Comparison of ENCODE assay signal across 8 mouse cellular contexts in genomic region chr7:15921796-15922195, GRCm38 (mm10). TPM values are rescaled to one million over a fixed set of nuclear protein-coding genes. Genes with fewer than 3 reads are reported as not detected.
DNase-seq lines count a peak whose midpoint lies in the region; ATAC-seq and TF ChIP-seq lines count a peak whose summit lies in the region.

No protein-coding gene starts in this region.

- TF ChIP-seq POLR2A in bone marrow, adult 2 months (IDR thresholded peaks at IDR 0.05; ENCODE audit: borderline replicate concordance, control insufficient read depth, low read depth, low read length), result no peak

- no peaks in the 10 kb centered on the region for H3K27me3 ChIP-seq in heart, embryonic 11.5 days (ENCODE audit: control insufficient read depth, insufficient read depth, low read length)
- no peaks in the 10 kb centered on the region for H3K27me3 ChIP-seq in forebrain, embryonic 13.5 days
- no peaks in the 10 kb centered on the region for H3K27me3 ChIP-seq in intestine, embryonic 14.5 days (replicated peaks; ENCODE audit: control insufficient read depth, insufficient read depth, low read length)
- H3K27me3 ChIP-seq in lung, postnatal 0 days (replicated peaks; ENCODE audit: insufficient read depth, low read length), result no peaks in the 10 kb centered on the region

- peak overlapping the region; percentile 87 for H3K4me2 ChIP-seq in heart, embryonic 11.5 days
- H3K4me2 ChIP-seq in forebrain, embryonic 13.5 days, result peak overlapping the region; percentile 84
- H3K4me2 ChIP-seq in intestine, embryonic 14.5 days (ENCODE audit: low read length), result peak overlapping the region; percentile 81
- H3K4me2 ChIP-seq in lung, postnatal 0 days (replicated peaks; ENCODE audit: low read depth, low read length), result peak overlapping the region; percentile 75

- H3K9me3 ChIP-seq in heart, embryonic 11.5 days (replicated peaks; ENCODE audit: control insufficient read depth, low read length), result no peaks in the 10 kb centered on the region
- H3K9me3 ChIP-seq in forebrain, embryonic 13.5 days (replicated peaks), result no peaks in the 10 kb centered on the region
- no peaks in the 10 kb centered on the region for H3K9me3 ChIP-seq in intestine, embryonic 14.5 days (ENCODE audit: control insufficient read depth, low read length)
- H3K9me3 ChIP-seq in lung, postnatal 0 days (ENCODE audit: low read length), result no peaks in the 10 kb centered on the region

- H3K9ac ChIP-seq in heart, embryonic 11.5 days (ENCODE audit: low read depth, low read length), result peak overlapping the region; percentile 89
- peak overlapping the region; percentile 84 for H3K9ac ChIP-seq in forebrain, embryonic 13.5 days
- H3K9ac ChIP-seq in intestine, embryonic 14.5 days (ENCODE audit: low read length), result peak overlapping the region; percentile 85
- peak overlapping the region; percentile 84 for H3K9ac ChIP-seq in lung, postnatal 0 days (replicated peaks; ENCODE audit: low read depth)

- H3K4me3 ChIP-seq in heart, embryonic 11.5 days (ENCODE audit: low read depth, low read length), result peak overlapping the region; percentile 81
- peak overlapping the region; percentile 76 for H3K4me3 ChIP-seq in bone marrow, adult 2 months (replicated peaks; ENCODE audit: control insufficient read depth, low read depth, low read length)
- peak overlapping the region; percentile 79 for H3K4me3 ChIP-seq in forebrain, embryonic 13.5 days
- peak overlapping the region; percentile 74 for H3K4me3 ChIP-seq in intestine, embryonic 14.5 days (ENCODE audit: low read depth, low read length)
- peak overlapping the region; percentile 72 for H3K4me3 ChIP-seq in lung, postnatal 0 days (ENCODE audit: low read depth, low read length)

- TF ChIP-seq EP300 in lung, postnatal 0 days (IDR thresholded peaks at IDR 0.05), result peak; percentile 13; the same call in 1 of the 2 replicates

- peaks cover 14% of the 10 kb centered on the region for H3K4me1 ChIP-seq in heart, embryonic 11.5 days (ENCODE audit: control insufficient read depth, insufficient read depth, low read length)
- peaks cover 3% of the 10 kb centered on the region; the same call in 1 of the 2 replicates for H3K4me1 ChIP-seq in bone marrow, adult 2 months (ENCODE audit: control insufficient read depth, insufficient read depth, low read length)
- peaks cover 23% of the 10 kb centered on the region for H3K4me1 ChIP-seq in forebrain, embryonic 13.5 days
- peaks cover 16% of the 10 kb centered on the region for H3K4me1 ChIP-seq in intestine, embryonic 14.5 days (replicated peaks; ENCODE audit: control insufficient read depth, insufficient read depth, low read length)
- H3K4me1 ChIP-seq in lung, postnatal 0 days (ENCODE audit: insufficient read depth, low read depth, low read length), result peaks cover 17% of the 10 kb centered on the region

- 2% methylated on average over 10 of the region's 10 CpGs for WGBS in heart, embryonic 11.5 days (ENCODE audit: insufficient replicate concordance)
- WGBS in bone marrow, adult 2 months, result under 1% methylated on average over 10 of the region's 10 CpGs
- 0% methylated on average over 10 of the region's 10 CpGs for WGBS in forebrain, embryonic 13.5 days
- WGBS in intestine, embryonic 14.5 days, result 0% methylated on average over 10 of the region's 10 CpGs
- 0% methylated on average over 10 of the region's 10 CpGs for WGBS in lung, postnatal 0 days

- ATAC-seq in heart, embryonic 11.5 days (replicated peaks; ENCODE audit: insufficient number of reproducible peaks, low FRiP score, low TSS enrichment), result peak; percentile 62
- peak; percentile 60 for ATAC-seq in forebrain, embryonic 13.5 days
- ATAC-seq in intestine, embryonic 14.5 days (replicated peaks; ENCODE audit: low FRiP score, low TSS enrichment, low read depth), result peak; percentile 60
- ATAC-seq in lung, postnatal 0 days, result peak; percentile 62

- peaks cover 23% of the 10 kb centered on the region for H3K36me3 ChIP-seq in heart, embryonic 11.5 days (ENCODE audit: control insufficient read depth, insufficient read depth, low read length)
- peaks cover 35% of the 10 kb centered on the region for H3K36me3 ChIP-seq in forebrain, embryonic 13.5 days (ENCODE audit: poor library complexity, severe bottlenecking)
- peaks cover 33% of the 10 kb centered on the region for H3K36me3 ChIP-seq in intestine, embryonic 14.5 days (ENCODE audit: control insufficient read depth, insufficient read depth, low read length)
- peaks cover 10% of the 10 kb centered on the region; the same call in 1 of the 2 replicates for H3K36me3 ChIP-seq in lung, postnatal 0 days (ENCODE audit: insufficient read depth, low read length)

- H3K27ac ChIP-seq in heart, embryonic 11.5 days (ENCODE audit: low read depth, low read length), result peak overlapping the region; percentile 81
- peak overlapping the region; percentile 70; the same call in 1 of the 2 replicates for H3K27ac ChIP-seq in bone marrow, adult 2 months (ENCODE audit: control insufficient read depth, insufficient read depth, low read depth, low read length, poor library complexity)
- H3K27ac ChIP-seq in forebrain, embryonic 13.5 days, result peak overlapping the region; percentile 82
- H3K27ac ChIP-seq in intestine, embryonic 14.5 days (ENCODE audit: low read depth), result peak overlapping the region; percentile 76
- H3K27ac ChIP-seq in lung, postnatal 0 days (ENCODE audit: low read length), result peak overlapping the region; percentile 88

- TF ChIP-seq CTCF in bone marrow, adult 2 months (IDR thresholded peaks at IDR 0.05; ENCODE audit: control insufficient read depth, insufficient read depth, low read length), result no peak
- no peak for TF ChIP-seq CTCF in lung, postnatal 0 days (IDR thresholded peaks at IDR 0.05)

- DNase-seq in heart, adult 8-10 months (ENCODE audit: low spot score), result no peak
- DNase-seq in intestine, embryonic 14.5 days (ENCODE audit: low spot score), result no peak
- peak; percentile 72 for DNase-seq in lung, postnatal 0 days (ENCODE audit: low spot score)
- peak; percentile 64 for DNase-seq in retina, postnatal 1 day
- no peak for DNase-seq in cerebellum, adult 11 months

RNA-seq across cellular contexts. Expression of gene Selenow, which starts 0.4 kb away (rescaled TPM):
- polyA plus RNA-seq in heart, embryonic 11.5 days (2014; fragmentation: Nextera tagmentation; extraction: Ambion mirVana), result 726 and 772 TPM in 2 replicates
- 100 to 1,000 TPM; 183 to 219 (median 204) TPM for total RNA-seq in heart, adult 8-10 months (2022)
- 159 and 175 TPM in 2 replicates for polyA plus RNA-seq in bone marrow, adult 2 months (2011; ENCODE audit: insufficient read depth, insufficient read length, low replicate concordance, missing spikeins)
- polyA plus RNA-seq in forebrain, embryonic 13.5 days (2015; fragmentation: Nextera tagmentation; extraction: Ambion mirVana), result 1,237 and 1,357 TPM in 2 replicates
- polyA plus RNA-seq in intestine, embryonic 14.5 days (2014; fragmentation: Nextera tagmentation; extraction: Ambion mirVana), result 802 and 852 TPM in 2 replicates
- 552 and 558 TPM in 2 replicates for polyA plus RNA-seq in lung, postnatal 0 days (2015; fragmentation: Nextera tagmentation; extraction: Ambion mirVana)

RNA-seq across cellular contexts. Expression of gene Nop53, which starts 24.1 kb away (rescaled TPM):
- polyA plus RNA-seq in heart, embryonic 11.5 days (2014; fragmentation: Nextera tagmentation; extraction: Ambion mirVana), result 130 and 137 TPM in 2 replicates
- total RNA-seq in heart, adult 8-10 months (2022), result 100 to 1,000 TPM; 121 to 147 (median 136) TPM
- 96.9 and 171 TPM in 2 replicates for polyA plus RNA-seq in bone marrow, adult 2 months (2011; ENCODE audit: insufficient read depth, insufficient read length, low replicate concordance, missing spikeins)
- polyA plus RNA-seq in forebrain, embryonic 13.5 days (2015; fragmentation: Nextera tagmentation; extraction: Ambion mirVana), result 150 and 152 TPM in 2 replicates
- 182 and 190 TPM in 2 replicates for polyA plus RNA-seq in intestine, embryonic 14.5 days (2014; fragmentation: Nextera tagmentation; extraction: Ambion mirVana)
- 196 and 204 TPM in 2 replicates for polyA plus RNA-seq in lung, postnatal 0 days (2015; fragmentation: Nextera tagmentation; extraction: Ambion mirVana)

RNA-seq across cellular contexts. Expression of gene Crxos, which starts 39.4 kb away (rescaled TPM):
- polyA plus RNA-seq in heart, embryonic 11.5 days (2014; fragmentation: Nextera tagmentation; extraction: Ambion mirVana), result not detected in 2 replicates
- not detected for total RNA-seq in heart, adult 8-10 months (2022)
- 1.4 TPM in 1 of 2 replicates, not detected in the other for polyA plus RNA-seq in bone marrow, adult 2 months (2011; ENCODE audit: insufficient read depth, insufficient read length, low replicate concordance, missing spikeins)
- not detected in 2 replicates for polyA plus RNA-seq in forebrain, embryonic 13.5 days (2015; fragmentation: Nextera tagmentation; extraction: Ambion mirVana)
- polyA plus RNA-seq in intestine, embryonic 14.5 days (2014; fragmentation: Nextera tagmentation; extraction: Ambion mirVana), result not detected in 2 replicates
- polyA plus RNA-seq in lung, postnatal 0 days (2015; fragmentation: Nextera tagmentation; extraction: Ambion mirVana), result not detected in 2 replicates

RNA-seq across cellular contexts. Expression of gene Crx, which starts 42.0 kb away (rescaled TPM):
- polyA plus RNA-seq in heart, embryonic 11.5 days (2014; fragmentation: Nextera tagmentation; extraction: Ambion mirVana), result not detected in 2 replicates
- not detected for total RNA-seq in heart, adult 8-10 months (2022)
- not detected in 2 replicates for polyA plus RNA-seq in bone marrow, adult 2 months (2011; ENCODE audit: insufficient read depth, insufficient read length, low replicate concordance, missing spikeins)
- not detected in 2 replicates for polyA plus RNA-seq in forebrain, embryonic 13.5 days (2015; fragmentation: Nextera tagmentation; extraction: Ambion mirVana)
- not detected in 2 replicates for polyA plus RNA-seq in intestine, embryonic 14.5 days (2014; fragmentation: Nextera tagmentation; extraction: Ambion mirVana)
- polyA plus RNA-seq in lung, postnatal 0 days (2015; fragmentation: Nextera tagmentation; extraction: Ambion mirVana), result not detected in 2 replicates

RNA-seq across cellular contexts. Expression of gene Ehd2, which starts 45.6 kb away (rescaled TPM):
- 16.3 and 23.4 TPM in 2 replicates for polyA plus RNA-seq in heart, embryonic 11.5 days (2014; fragmentation: Nextera tagmentation; extraction: Ambion mirVana)
- total RNA-seq in heart, adult 8-10 months (2022), result 10 to 100 TPM; 54.4 to 95.0 (median 82.9) TPM
- polyA plus RNA-seq in bone marrow, adult 2 months (2011; ENCODE audit: insufficient read depth, insufficient read length, low replicate concordance, missing spikeins), result 4.9 and 7.8 TPM in 2 replicates
- polyA plus RNA-seq in forebrain, embryonic 13.5 days (2015; fragmentation: Nextera tagmentation; extraction: Ambion mirVana), result 3.6 and 4.4 TPM in 2 replicates
- polyA plus RNA-seq in intestine, embryonic 14.5 days (2014; fragmentation: Nextera tagmentation; extraction: Ambion mirVana), result 37.7 and 38.6 TPM in 2 replicates
- polyA plus RNA-seq in lung, postnatal 0 days (2015; fragmentation: Nextera tagmentation; extraction: Ambion mirVana), result 92.2 and 113 TPM in 2 replicates

Comparison
In these comparisons a context has a peak if more than half of its experiments do, and no peak if none do; other contexts are left out.
1. DNase-seq: peak in lung, postnatal 0 days (single experiment) and retina, postnatal 1 day (single experiment); none in heart, adult 8-10 months (single experiment), intestine, embryonic 14.5 days (single experiment) and cerebellum, adult 11 months (single experiment).
2. Peak in every context shown above with its lines, with median percentiles within 50 percentile points of each other: ATAC-seq, H3K27ac ChIP-seq, H3K4me2 ChIP-seq, H3K4me3 ChIP-seq and H3K9ac ChIP-seq.